Mouse (Mus musculus): Measurements from ENCODE around the gene Grik3.
"Not testable (repeated sequence)": the region's sequence is repeated elsewhere in the genome, so short reads cannot be mapped to it uniquely, and the experiment has no call there.

Gene Grik3

DNA sequence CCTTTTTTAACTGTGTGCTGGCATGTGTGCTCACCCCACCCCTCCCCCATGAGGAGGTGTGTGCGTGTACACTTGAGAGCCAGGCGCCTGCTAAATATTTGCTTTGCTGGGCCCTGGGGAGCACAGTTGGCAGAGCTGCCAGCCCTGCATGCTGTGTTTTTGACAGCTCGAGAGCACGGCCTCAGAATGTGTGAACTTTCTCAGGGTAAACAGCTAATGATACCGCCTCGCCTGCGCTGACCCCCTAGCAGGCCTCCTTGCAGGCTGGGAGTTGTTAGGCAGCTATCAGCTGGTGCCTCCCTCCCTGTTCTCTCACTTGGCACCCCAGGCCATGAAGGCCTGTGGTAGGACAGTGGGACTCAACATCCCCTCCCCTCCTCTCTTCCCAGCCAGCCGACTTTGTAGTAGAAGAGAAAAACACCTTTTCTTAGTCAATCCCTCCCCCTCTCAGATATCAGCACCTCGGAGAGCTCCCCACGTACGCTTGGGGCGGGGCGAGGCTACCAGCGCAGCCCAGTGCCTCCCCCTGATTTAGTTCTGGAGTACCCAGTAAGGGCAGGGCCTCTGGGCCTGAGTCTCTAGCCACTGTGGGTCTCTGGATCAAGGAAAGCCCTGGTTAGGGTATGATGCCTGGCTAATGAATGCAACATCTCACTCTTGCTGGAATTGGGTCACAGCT lies 99.9 kb downstream of the Grik3 start:
- DNase-seq (ENCODE audit: low spot score) = peak; percentile 45

DNA sequence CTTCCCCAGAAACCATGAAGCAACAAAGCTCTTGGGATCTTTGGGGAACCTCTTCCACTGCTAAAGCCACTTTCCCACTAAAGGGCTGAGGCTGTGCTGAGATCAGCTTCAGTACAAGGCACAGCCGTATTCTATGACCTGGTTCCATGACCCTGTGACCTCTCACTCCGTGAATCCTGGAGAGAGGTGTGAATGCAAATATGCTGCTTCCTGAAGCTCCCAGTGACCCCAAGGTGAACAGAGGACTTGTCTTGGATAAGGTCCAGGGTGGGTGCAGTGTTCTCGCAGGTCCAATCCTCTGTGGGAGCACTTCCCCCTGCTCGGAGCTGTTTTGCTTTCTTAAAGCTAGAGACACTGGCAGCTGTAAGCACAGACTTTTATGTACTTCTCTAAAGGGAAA lies 102.2 kb downstream of the Grik3 start:
- no peak for DNase-seq (ENCODE audit: low spot score)

DNA sequence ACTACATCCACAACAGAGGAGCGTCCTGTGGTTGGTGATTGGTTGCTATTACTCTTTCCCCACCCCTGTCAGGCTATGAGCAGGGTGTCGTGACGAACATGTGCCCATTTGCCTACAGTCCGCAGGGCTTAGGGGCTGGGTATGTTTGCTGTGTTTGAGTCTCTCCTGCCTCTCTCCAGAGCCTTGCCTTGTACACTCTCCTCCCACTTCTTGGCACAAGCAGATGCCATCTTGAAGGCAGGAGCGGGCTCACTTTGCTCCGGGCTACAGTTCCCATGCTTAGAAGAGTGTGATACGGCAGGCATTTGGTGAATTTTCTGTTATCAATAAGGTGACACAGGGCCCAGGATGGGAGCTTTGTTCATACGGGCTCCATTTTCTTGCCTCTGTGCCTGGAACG lies 104.5 kb downstream of the Grik3 start:
- DNase-seq (ENCODE audit: low spot score) = no peak

DNA sequence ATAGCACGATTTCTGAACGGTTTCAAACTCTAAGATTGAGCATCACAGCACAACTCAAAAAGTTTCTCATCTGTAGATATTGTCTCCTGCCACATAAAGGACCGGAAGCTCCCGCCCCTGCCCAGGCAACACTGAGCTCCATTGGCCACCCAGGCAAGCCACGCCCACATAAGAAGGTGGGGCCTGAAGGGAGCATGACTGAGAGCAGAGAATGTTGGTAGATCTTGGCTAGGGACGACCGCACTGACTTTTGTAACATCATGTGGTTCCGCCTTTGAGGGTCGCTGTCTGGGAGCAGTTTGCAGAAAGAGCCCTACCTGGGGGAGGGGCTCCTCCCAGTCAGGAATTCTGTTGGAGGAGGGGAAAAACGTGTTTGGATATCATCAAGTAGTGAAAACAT lies 108.2 kb downstream of the Grik3 start:
- DNase-seq (ENCODE audit: low spot score) = no peak

DNA sequence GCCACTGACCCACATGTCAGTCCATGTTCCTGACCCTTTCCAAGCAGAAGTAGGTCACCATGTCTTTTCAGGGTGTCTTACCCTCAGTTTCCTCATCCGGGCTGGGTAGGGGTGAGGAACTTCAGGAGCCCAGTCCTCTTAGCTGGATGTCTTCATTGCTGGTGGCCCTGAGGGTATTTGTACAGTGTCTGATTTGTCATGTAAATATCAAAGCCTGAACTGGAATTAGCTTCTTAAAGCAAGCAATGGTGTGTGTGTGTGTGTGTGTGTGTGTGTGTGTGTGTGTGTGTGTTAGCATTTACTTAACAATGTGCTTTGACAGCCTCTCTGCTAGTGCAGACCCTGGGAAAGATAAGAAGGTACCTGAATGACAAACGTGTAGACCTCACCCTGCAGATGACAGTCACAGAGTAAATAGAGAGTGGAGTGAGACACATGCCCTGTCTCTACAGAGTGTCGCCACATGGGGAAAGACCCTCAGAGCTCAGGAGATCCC lies 109.1 kb downstream of the Grik3 start:
- no peak for DNase-seq (ENCODE audit: low spot score)

DNA sequence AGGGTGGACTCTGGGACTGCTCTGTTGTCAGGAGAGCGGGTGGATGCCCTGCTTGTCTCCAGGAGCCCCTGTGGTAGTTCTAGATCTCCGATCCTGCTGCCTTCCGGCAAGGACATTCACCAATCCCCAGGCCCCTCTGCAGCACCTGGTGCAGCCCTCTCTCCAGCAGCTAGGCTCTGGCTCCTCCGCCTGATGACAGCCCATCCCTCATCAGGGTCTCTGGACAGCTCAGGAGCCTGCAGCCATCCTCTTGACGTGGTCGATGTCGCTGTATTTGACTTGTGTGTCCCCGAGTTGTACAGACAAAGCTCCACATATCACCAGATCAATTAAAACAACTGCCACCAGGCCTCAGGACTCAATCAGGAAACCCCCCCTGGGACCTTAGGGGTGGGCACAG lies 110.1 kb downstream of the Grik3 start:
- no peak for DNase-seq (ENCODE audit: low spot score)

DNA sequence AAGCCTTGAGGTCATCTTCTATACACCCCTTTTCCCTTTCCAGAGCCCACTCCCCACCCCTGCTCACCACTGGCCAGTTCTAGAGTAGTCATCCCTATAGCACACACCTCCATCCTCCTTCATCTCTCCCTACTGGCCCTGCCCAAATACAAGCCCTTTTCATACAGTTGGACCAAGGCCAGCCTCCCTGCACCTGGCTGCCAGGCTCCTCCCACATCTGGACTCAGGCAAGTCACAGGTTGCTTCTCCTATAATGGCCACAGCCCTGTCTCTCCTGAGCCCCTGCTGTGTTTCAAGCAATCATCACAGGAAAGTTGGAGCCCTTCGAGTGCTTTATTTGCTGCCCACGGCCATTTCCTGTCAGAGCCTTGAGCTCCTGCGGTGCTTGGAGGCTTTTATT lies 110.8 kb downstream of the Grik3 start:
- DNase-seq (ENCODE audit: low spot score) = no peak

DNA sequence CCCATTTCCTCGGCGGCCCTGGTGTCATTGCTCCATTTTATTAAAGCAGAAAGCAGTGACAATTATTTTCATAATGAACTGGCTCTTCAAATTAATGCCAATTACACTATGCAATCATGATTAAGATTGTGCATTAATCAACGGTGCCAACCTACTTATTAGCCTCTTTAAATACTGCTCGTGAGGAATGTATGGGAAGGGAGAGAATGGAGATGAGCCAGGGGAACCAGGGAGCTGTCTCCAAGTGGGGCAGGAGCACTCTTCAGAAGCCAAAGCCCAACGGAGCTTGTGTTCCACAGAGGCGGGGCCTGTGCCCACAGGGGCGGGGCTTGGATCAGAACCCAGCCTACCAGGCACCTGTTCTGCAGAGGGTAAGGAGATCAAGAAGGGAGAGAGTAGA lies 114.0 kb downstream of the Grik3 start:
- DNase-seq (ENCODE audit: low spot score) = no peak

DNA sequence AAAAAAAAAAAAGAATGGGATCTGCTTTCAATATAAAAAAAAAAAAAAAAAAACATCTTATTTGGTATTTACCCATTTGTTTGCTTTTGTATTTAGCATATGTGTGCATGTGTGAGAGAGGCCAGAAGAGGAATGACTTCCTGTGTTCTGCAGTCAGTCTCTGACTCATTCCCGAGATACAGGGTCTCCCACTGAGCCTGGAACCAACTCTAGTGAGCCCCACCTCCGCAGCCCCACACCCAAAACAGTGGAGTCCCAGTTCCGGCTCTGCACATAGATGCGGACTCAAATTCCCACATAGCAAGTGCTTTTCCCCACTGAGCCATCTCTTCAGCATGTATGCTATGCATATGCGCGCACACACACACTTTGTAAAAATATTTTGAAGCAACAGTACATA lies 115.6 kb downstream of the Grik3 start:
- no peak for DNase-seq (ENCODE audit: low spot score)

DNA sequence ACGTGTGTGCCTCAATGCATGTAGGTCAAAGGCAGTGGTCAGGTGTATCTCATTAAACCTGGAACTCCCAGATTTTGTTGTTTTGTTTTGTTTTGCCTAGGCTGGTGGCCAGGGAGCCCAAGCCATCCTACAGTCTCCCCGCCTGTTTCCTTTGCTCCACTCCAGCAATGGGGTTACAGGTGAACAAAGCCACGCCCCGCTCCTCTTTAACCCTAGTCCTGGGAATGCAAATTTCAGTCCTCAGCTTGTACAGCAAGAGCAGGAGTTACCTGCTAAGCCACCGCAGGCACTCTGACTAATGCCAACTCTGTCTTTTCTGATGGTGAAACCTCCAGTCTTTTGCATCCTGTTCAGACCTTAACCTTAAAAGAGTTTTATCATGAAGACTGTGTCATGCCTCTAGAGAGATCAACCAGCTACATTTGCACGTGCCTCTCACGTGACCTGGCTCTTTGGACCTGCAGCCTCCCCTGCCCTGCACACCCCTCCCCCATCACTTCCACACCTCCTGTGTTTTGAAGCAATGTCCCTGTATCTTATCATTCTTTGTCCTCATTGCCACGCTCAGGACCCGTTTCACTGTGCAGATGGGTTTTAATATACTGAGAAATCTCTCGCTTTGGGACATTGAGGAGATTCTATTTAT lies 117.0 kb downstream of the Grik3 start:
- DNase-seq (ENCODE audit: low spot score) = no peak

DNA sequence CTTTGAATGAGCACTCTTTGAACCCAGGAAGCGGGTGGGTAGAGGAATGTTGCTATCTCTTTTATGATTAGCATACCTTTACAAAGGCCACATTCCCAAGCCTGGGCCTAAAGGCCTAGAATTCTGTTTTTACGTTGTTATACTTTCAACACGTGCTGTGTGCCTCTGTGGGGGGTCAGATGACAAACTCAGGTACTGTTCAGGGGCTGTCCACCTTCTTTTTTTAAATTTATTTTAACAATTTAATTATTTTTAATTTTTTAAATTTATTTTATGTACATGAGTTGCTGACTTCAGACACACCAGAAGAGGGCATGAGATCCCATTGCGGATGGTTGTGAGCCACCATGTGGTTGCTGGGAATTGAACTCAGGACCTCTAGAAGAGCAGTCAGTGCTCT lies 118.4 kb downstream of the Grik3 start:
- not testable (repeated sequence) for DNase-seq (ENCODE audit: low spot score)

DNA sequence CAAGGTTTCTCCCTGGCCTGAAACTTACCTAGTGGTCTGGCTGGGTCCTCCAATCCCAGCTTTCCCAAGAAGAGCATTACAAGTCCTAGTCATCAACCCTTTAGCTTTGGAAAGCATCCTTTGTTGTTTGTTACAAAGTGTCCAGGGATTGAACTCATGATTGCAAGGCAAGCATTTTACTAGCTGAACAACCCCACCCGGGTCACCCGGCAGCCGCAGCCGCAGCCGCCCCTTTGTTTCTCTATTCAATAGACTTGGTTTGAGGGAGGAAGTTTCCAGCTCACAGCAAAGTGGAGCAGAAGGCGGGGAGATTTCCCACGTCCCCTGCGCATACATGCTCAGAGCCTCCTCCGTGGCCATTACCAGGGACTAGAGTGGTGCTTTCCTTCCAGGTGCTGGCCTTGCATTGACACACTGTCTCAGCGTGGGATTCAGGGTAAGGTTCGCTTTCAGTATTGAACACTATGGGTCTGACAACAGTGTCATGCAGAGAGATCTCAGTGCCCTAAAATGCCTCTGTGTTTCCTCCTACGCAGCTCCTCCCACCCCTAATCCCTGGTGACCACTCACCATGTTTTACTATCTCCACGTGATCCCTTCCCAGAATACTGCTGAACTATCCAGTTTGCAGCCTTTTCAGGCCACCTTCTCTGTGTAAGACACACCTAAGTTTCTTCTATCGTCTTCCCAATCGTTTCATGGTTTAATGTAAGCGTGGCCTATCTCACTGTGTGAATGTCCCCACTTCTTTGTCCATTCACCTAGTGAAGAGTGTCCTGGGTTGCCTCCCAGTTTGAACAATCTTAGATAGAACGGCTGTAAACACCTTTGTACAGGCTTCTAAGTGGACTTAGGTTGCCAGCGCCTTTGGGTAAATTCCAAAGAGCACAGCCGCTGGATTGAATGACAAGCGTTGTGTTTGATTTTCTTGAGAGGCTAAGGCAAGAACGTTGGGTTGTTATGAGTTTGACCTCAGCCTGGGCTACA lies 119.1 kb downstream of the Grik3 start:
- no peak for DNase-seq (ENCODE audit: low spot score)

DNA sequence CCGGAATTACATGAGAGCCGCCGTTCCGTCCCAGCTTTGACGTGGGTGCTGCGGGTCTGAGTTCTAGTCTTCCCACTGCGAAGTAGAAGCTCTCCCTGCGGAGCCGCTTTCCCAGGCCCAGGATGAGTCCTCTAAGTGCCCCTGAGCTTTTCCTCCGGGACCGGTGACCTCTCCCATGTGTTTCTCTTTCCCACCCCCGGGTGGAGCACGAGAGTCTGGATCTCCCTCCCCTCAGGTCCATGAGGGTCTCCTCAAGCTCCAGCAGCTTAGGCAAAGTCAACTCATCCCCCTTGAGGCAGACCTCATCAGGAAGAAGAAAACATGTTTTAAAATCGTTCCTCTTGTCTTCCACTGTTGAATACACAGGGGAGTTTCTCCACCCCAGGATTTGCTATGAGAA lies 127.4 kb downstream of the Grik3 start:
- no peak for DNase-seq (ENCODE audit: low spot score)

DNA sequence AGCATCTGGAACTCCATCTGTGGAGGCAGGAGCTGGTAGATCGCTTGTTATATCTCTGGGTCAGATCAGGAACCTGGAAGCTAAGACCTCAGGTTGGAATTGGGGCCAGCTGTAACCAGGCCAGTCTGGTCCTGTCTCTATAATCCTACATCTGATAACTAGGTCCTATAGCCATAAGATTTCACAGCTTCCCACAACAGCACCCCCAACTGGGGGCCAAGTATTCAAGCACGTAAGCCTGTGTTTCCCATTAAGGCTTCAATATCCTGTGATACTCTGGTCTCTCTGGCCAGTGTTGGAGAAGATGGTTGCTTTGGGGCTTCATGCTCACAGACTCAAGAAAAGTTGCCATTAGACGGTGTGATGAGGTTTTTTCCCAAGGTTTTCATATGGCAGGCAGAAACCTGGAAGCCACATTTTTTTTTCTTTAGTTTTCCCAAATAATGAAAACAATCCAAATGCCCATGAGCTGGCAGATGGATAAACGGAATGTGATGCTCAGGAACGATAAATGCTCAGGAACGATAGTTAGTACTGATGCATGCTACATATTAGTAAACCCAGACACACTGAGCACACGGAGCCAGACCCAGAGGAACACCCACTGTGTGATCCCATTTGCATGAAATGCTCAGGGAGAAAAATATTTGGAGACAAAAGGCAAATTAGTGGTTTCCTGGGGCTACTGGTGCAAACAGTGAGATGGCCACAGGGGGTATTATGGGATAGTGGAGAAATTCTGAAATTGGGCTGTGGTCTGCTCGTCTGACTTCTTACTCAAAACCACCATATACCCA lies 128.2 kb downstream of the Grik3 start:
- no peak for DNase-seq (ENCODE audit: low spot score)

DNA sequence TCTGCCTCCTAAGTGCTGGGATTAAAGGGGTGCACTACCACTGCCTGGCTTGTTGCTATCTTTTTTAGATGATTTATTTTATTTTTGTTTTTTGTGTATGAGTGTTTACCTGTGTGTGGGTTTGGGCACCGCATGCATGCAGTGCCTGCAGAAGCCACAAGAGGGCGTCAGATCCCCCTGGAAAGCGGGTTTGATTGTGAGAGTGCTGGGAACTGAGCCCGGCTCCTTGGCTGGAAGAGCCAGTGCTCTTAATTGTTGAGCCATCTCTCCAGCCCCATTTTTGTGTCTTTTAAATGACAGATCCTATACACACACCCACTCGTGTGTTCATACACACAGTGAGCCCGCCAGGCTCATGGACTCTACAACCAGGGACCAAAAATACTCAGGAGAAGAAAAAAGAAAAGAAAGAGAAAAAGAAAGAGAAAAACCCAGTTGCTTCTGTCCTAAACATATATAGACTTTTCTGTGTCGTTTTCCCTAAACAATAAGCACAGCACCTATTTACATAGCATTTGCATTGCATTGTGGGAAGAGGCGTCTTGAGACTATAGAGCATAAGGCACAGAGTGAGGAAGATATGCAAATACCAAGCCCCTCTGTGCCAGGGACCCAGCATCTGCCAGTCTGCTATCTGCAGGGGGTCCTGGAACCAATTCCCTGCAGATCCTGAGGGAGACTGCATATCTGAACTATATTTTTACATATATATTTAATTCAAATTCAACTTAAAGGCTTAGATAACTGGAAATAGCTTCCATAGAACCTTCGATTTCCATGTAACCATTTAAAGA lies 134.6 kb downstream of the Grik3 start:
- DNase-seq (ENCODE audit: low spot score) = no peak

DNA sequence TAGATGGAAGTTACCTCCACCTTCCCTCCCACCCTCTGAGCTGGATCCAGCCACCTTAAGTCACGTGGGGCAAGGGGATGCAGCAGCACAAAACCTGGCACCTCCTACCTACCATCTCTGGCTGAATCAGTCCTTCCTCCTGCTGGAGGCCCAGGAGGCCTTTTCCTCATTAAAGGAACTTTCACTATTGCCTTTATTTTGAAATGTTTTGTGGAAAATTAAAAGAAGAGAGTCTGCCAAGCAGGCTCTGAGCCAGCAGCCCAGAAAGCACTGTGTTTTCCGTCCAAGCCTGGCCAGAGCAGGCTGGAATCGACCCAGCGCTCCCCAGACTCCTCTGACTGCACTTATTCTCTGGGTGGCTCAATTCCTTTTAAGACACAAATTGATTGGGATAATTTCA lies 139.0 kb downstream of the Grik3 start:
- no peak for DNase-seq (ENCODE audit: low spot score)

DNA sequence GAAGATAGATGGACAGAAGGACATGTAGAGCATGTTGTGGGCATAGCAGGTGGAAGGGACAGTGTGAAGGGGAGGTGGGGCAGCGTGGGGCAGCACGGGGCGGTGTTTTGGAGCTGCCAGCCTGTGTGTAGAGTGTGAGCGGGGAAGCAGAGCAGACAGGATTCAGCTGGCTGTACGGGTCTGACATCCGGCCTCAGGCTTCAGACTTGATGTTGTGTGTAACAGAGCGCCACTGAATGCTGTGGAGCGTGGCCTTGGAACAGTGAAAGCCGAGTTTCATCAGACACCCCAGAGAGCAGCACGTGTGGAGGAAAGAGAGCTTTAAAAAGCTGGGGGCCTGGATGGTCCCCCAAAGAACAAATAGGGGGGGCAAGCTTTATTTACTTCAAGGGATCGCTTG lies 144.5 kb downstream of the Grik3 start:
- DNase-seq (ENCODE audit: low spot score) = no peak

DNA sequence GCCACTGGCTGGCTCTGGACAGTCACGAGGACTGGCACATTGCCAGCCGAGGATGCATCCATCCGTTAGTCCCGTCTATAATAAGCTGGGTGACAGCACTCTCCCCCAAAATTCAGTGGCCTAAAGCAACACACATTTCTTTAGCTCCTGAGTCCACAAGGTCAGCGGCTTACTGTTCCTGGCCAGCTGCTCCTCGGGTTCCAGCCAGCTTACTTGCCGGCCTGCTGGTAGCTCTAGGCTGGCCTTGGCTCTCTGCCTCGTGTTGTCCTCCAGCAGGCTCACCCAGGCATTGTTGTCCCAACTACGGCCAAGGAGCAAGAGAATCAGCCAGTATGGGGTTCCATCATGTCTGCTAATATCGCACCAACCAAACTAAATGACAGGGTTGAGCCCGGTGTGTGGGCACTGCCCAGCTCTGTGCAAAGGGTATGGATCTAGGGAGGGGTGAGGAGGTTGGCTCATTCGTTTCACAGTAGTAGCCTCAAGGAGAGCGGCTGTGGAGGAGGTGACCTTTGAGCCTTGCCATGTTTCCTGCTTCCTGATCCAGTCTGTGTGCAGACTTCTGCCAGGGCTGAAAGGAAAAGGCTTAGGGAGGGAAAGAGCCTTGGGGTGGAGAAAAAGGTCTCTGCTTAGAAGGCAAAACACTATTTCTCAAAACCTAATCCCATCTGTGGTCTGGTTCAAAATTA lies 146.3 kb downstream of the Grik3 start:
- DNase-seq (ENCODE audit: low spot score) = peak; percentile 32

DNA sequence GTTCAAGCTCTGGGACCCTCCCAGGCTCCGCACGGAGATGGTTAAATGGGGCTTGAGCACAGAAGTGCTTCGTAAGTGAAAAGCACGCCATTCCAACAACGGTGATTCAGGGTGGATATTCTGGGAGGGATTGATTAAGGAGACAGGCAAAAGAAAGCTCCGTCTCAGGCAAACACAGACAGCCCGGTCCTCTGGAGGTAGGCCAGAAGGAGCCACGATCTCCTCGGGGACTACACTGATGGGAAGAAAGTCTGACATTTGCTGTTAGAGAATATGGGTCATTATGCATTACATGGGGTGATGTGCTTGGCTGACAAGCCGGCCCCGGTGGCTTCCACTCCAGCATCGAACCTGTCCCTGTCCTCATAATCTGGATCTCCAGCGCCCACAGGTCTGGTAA lies 146.9 kb downstream of the Grik3 start:
- DNase-seq (ENCODE audit: low spot score) = no peak

DNA sequence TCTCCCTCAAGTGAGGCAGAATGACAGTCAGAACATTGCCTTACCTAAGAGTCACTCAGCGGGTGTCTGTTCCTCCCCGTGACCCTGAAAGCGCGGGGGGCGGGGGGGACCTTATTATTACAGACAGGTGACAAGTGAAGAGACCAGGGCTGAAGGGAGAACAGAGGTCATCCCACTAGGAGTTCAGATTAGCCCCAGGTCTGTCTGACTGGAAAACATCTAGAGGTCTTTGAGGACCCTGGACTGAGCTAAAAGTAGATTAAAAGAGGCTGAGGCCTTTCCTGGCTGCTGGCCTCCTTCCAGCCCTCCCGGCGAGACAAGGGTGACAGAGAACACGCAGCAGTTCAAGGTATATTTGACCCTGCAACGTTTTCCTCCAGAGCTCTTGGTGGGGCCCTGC lies 150.0 kb downstream of the Grik3 start:
- DNase-seq (ENCODE audit: low spot score) = no peak

Measured in MN1 (cell line).